Mouse (Mus musculus): ENCODE results near the gene Fam163a. TPM values are rescaled to one million over a fixed set of nuclear protein-coding genes. Genes with fewer than 3 reads are reported as not detected.
"Not testable (repeated sequence)": the region's sequence is repeated elsewhere in the genome, so short reads cannot be mapped to it uniquely, and the experiment has no call there.

The Fam163a gene
- polyA plus RNA-seq, 1 experiment from 2014 or later = 0.26 TPM

GRCm38 (mm10) chr1:156058207-156058606 is 146.6 kb downstream of the Fam163a start:
- Histone ChIP-seq H3K27me3 (replicated peaks; ENCODE audit: control insufficient read depth, insufficient read depth, low read length) (no peaks in the 10 kb centered on the region), H3K4me3 (ENCODE audit: low read depth, low read length) (no peak overlapping the region), H3K4me2 (no peak overlapping the region), H3K27ac (ENCODE audit: low read depth, low read length) (no peak overlapping the region), H3K9me3 (ENCODE audit: control insufficient read depth, low read length) (no peaks in the 10 kb centered on the region), H3K36me3 (ENCODE audit: control insufficient read depth, insufficient read depth, low read length) (peaks cover 18% of the 10 kb centered on the region), H3K4me1 (replicated peaks; ENCODE audit: control insufficient read depth, insufficient read depth, low read length) (no peaks in the 10 kb centered on the region), H3K9ac (ENCODE audit: low read depth, low read length) (no peak overlapping the region)
- ATAC-seq (replicated peaks; ENCODE audit: low FRiP score) (no peak), DNase-seq (ENCODE audit: low spot score) (no peak)
- WGBS = 76% methylated on average over 2 of the region's 2 CpGs

GRCm38 (mm10) chr1:156046688-156047087 is 158.1 kb downstream of the Fam163a start:
- no peak overlapping the region for H3K9ac ChIP-seq (ENCODE audit: low read depth, low read length)
- H3K9me3 ChIP-seq (ENCODE audit: control insufficient read depth, low read length) = no peaks in the 10 kb centered on the region
- DNase-seq (ENCODE audit: low spot score) (no peak), ATAC-seq (replicated peaks; ENCODE audit: low FRiP score) (no peak)
- H3K27ac ChIP-seq (ENCODE audit: low read depth, low read length) = no peak overlapping the region
- H3K4me1 ChIP-seq (replicated peaks; ENCODE audit: control insufficient read depth, insufficient read depth, low read length) = peaks cover 23% of the 10 kb centered on the region
- no peaks in the 10 kb centered on the region for H3K27me3 ChIP-seq (replicated peaks; ENCODE audit: control insufficient read depth, insufficient read depth, low read length)
- H3K4me2 ChIP-seq = no peak overlapping the region
- no peak overlapping the region for H3K4me3 ChIP-seq (ENCODE audit: low read depth, low read length)
- 89% methylated on average over 3 of the region's 3 CpGs for WGBS
- H3K36me3 ChIP-seq (ENCODE audit: control insufficient read depth, insufficient read depth, low read length) = peaks cover 29% of the 10 kb centered on the region

GRCm38 (mm10) chr1:156044211-156044611 is 160.6 kb downstream of the Fam163a start:
- Histone ChIP-seq H3K4me2 (no peak overlapping the region), H3K4me3 (ENCODE audit: low read depth, low read length) (no peak overlapping the region), H3K27me3 (replicated peaks; ENCODE audit: control insufficient read depth, insufficient read depth, low read length) (no peaks in the 10 kb centered on the region), H3K4me1 (replicated peaks; ENCODE audit: control insufficient read depth, insufficient read depth, low read length) (peaks cover 27% of the 10 kb centered on the region), H3K27ac (ENCODE audit: low read depth, low read length) (no peak overlapping the region), H3K9ac (ENCODE audit: low read depth, low read length) (no peak overlapping the region), H3K9me3 (ENCODE audit: control insufficient read depth, low read length) (no peaks in the 10 kb centered on the region), H3K36me3 (ENCODE audit: control insufficient read depth, insufficient read depth, low read length) (peaks cover 15% of the 10 kb centered on the region)
- ATAC-seq (replicated peaks; ENCODE audit: low FRiP score) (no peak), DNase-seq (ENCODE audit: low spot score) (no peak)
- WGBS = 61% methylated on average over 5 of the region's 5 CpGs

- no peak overlapping the region for H3K4me3 ChIP-seq (ENCODE audit: low read depth, low read length)
- H3K36me3 ChIP-seq (ENCODE audit: control insufficient read depth, insufficient read depth, low read length) = peaks cover 11% of the 10 kb centered on the region
- peaks cover 27% of the 10 kb centered on the region for H3K4me1 ChIP-seq (replicated peaks; ENCODE audit: control insufficient read depth, insufficient read depth, low read length)
- no peaks in the 10 kb centered on the region for H3K27me3 ChIP-seq (replicated peaks; ENCODE audit: control insufficient read depth, insufficient read depth, low read length)
- no peaks in the 10 kb centered on the region for H3K9me3 ChIP-seq (ENCODE audit: control insufficient read depth, low read length)
- H3K9ac ChIP-seq (ENCODE audit: low read depth, low read length) = no peak overlapping the region
- no peak overlapping the region for H3K27ac ChIP-seq (ENCODE audit: low read depth, low read length)
- no peak for DNase-seq (ENCODE audit: low spot score)
- no peak for ATAC-seq (replicated peaks; ENCODE audit: low FRiP score)
- peak overlapping the region; percentile 40 for H3K4me2 ChIP-seq
- 28% methylated on average over 4 of the region's 4 CpGs for WGBS
Measured at GRCm38 (mm10) chr1:156043027-156043426, 161.8 kb downstream of the Fam163a start.

GRCm38 (mm10) chr1:156042481-156042880 is 162.3 kb downstream of the Fam163a start:
- peaks cover 27% of the 10 kb centered on the region for H3K4me1 ChIP-seq (replicated peaks; ENCODE audit: control insufficient read depth, insufficient read depth, low read length)
- no peak for ATAC-seq (replicated peaks; ENCODE audit: low FRiP score)
- 62% methylated on average over 5 of the region's 5 CpGs for WGBS
- peak overlapping the region; percentile 57 for H3K27ac ChIP-seq (ENCODE audit: low read depth, low read length)
- H3K4me2 ChIP-seq = peak overlapping the region; percentile 80
- peaks cover 11% of the 10 kb centered on the region for H3K36me3 ChIP-seq (ENCODE audit: control insufficient read depth, insufficient read depth, low read length)
- H3K9me3 ChIP-seq (ENCODE audit: control insufficient read depth, low read length) = no peaks in the 10 kb centered on the region
- H3K4me3 ChIP-seq (ENCODE audit: low read depth, low read length) = peak overlapping the region; percentile 66
- H3K9ac ChIP-seq (ENCODE audit: low read depth, low read length) = peak overlapping the region; percentile 32
- H3K27me3 ChIP-seq (replicated peaks; ENCODE audit: control insufficient read depth, insufficient read depth, low read length) = no peaks in the 10 kb centered on the region
- DNase-seq (ENCODE audit: low spot score) = no peak

- Histone ChIP-seq H3K4me3 (ENCODE audit: low read depth, low read length) (peak overlapping the region; percentile 66), H3K36me3 (ENCODE audit: control insufficient read depth, insufficient read depth, low read length) (peaks cover 9% of the 10 kb centered on the region), H3K27me3 (replicated peaks; ENCODE audit: control insufficient read depth, insufficient read depth, low read length) (no peaks in the 10 kb centered on the region), H3K4me1 (replicated peaks; ENCODE audit: control insufficient read depth, insufficient read depth, low read length) (peaks cover 27% of the 10 kb centered on the region), H3K27ac (ENCODE audit: low read depth, low read length) (peak overlapping the region; percentile 57), H3K4me2 (peak overlapping the region; percentile 80), H3K9me3 (ENCODE audit: control insufficient read depth, low read length) (no peaks in the 10 kb centered on the region), H3K9ac (ENCODE audit: low read depth, low read length) (peak overlapping the region; percentile 54)
- ATAC-seq (replicated peaks; ENCODE audit: low FRiP score) (no peak), DNase-seq (ENCODE audit: low spot score) (no peak)
- 22% methylated on average over 7 of the region's 7 CpGs for WGBS
Measured at GRCm38 (mm10) chr1:156041451-156042241, 163.2 kb downstream of the Fam163a start.

DNA sequence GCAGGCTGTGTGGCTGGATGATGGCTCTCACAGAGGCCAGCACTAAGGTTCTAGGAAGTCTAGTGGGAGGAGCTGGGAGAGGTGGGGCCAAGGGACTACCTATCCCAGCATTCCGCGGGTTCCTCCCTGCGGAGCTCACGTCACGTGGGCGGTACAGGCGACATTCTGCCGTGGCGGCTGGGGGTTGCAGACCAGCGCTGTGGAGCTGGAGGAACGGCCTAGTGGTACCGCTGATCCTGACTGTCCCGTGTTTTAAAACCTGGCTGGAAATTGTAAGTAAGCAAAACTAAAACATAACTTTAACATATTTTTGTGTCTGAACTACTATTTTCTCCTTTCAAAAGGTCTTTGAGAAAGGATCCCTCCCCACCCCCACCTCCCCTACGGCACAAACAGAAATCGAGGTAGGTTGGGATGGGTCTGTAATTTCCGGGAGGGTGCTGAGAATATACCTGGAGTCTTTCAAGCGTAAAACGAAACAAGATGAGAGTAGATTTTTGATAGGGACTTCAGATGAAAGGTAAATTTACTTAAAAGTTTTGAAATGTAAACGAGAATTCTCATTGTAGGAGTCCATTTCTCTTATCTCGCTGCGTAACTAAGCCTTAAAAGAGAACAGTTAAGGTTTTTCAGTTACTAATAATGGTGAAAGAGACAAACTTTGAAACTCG is 164.0 kb downstream of the Fam163a start:
- Histone ChIP-seq H3K4me2 (peak overlapping the region; percentile 80), H3K4me1 (replicated peaks; ENCODE audit: control insufficient read depth, insufficient read depth, low read length) (peaks cover 27% of the 10 kb centered on the region), H3K4me3 (ENCODE audit: low read depth, low read length) (peak overlapping the region; percentile 66), H3K9ac (ENCODE audit: low read depth, low read length) (peak overlapping the region; percentile 75), H3K27ac (ENCODE audit: low read depth, low read length) (peak overlapping the region; percentile 49), H3K27me3 (replicated peaks; ENCODE audit: control insufficient read depth, insufficient read depth, low read length) (no peaks in the 10 kb centered on the region), H3K36me3 (ENCODE audit: control insufficient read depth, insufficient read depth, low read length) (peaks cover 7% of the 10 kb centered on the region), H3K9me3 (ENCODE audit: control insufficient read depth, low read length) (no peaks in the 10 kb centered on the region)
- DNase-seq (ENCODE audit: low spot score) = peak; percentile 86
- peak; percentile 83 for ATAC-seq (replicated peaks; ENCODE audit: low FRiP score)
- WGBS = under 1% methylated on average over 22 of the region's 22 CpGs

DNA sequence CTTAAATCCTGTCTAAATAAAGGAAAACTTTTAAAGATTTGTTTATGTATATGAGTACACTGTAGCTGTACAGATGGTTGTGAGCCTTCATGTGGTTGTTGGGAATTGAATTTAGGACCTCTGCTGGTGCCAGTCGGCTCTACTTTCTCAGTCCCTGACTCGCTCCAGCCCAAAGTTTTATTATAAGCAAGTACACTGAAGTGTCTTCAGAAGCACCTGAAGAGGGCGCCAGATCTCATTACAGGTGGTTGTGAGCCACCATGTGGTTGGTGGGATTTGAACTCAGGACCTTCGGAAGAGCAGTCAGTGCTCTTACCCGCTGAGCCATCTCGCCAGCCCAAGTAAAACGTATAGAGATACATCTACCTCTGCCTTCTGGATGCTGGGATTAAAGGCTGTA is 164.8 kb downstream of the Fam163a start:
- ATAC-seq (replicated peaks; ENCODE audit: low FRiP score); H3K27me3 ChIP-seq (replicated peaks; ENCODE audit: control insufficient read depth, insufficient read depth, low read length); H3K9me3 ChIP-seq (ENCODE audit: control insufficient read depth, low read length); H3K27ac ChIP-seq (ENCODE audit: low read depth, low read length); H3K9ac ChIP-seq (ENCODE audit: low read depth, low read length); H3K4me3 ChIP-seq (ENCODE audit: low read depth, low read length); DNase-seq (ENCODE audit: low spot score); H3K36me3 ChIP-seq (ENCODE audit: control insufficient read depth, insufficient read depth, low read length): not testable (repeated sequence)
- H3K4me1 ChIP-seq (replicated peaks; ENCODE audit: control insufficient read depth, insufficient read depth, low read length) = peaks cover 27% of the 10 kb centered on the region
- peak overlapping the region; percentile 80 for H3K4me2 ChIP-seq
- 67% methylated on average over 7 of the region's 7 CpGs for WGBS

Measured in liver, embryonic 11.5 days (tissue).